ENCODE assay signal across 9 mouse cellular contexts in the genomic region with DNA sequence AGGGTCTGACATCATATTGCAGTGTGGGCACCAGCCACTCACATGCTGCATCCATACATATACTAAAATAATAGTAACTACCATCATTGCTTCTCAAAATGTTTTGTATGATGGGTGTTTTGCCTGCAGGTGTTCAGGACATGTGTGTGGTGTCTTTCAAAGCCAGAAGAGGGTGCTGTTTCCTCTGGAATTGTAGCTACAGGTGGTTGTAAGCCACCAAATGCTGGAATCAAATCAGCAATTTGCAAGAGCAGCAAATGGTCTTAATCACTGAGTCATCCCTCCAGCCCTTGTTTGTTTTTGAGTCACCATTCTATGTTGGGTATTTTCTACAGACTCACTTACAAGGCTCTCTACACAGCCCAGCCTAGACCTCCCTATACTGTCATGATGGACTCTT. TPM values are rescaled to one million over a fixed set of nuclear protein-coding genes. Genes with fewer than 3 reads are reported as not detected.
DNase-seq lines count a peak whose midpoint lies in the region; ATAC-seq and TF ChIP-seq lines count a peak whose summit lies in the region.
"Had no signal": no experiment of that assay in that cellular context is flagged by ENCODE, and none has a peak within 500 bp of the region (broad histone marks: within the 10 kb centered on the region; RNA-seq: fewer than 3 reads in every experiment).

No protein-coding gene starts in this region.

- DNase-seq in cerebellum, postnatal 10 days: peak; percentile 36 to 60
- DNase-seq in cerebellum, adult 11-12 months: no peak
- DNase-seq in thymus, postnatal 0 days (ENCODE audit: low spot score): peak; percentile 53
- no peak for DNase-seq in thymus, postnatal 36 days
- DNase-seq in kidney, adult 9 months: peak; percentile 82
- DNase-seq in stomach, postnatal 0 days (ENCODE audit: low spot score): peak; percentile 54
- DNase-seq in urinary bladder, adult 2 months (ENCODE audit: low spot score): no peak

- ATAC-seq in stomach, postnatal 0 days (ENCODE audit: low FRiP score, low TSS enrichment): peak; percentile 71
- no peak for ATAC-seq in monocyte, adult 5-6 weeks (replicated peaks; ENCODE audit: insufficient number of reproducible peaks, low FRiP score, low TSS enrichment, poor library complexity, severe bottlenecking)

- H3K27me3 ChIP-seq in stomach, postnatal 0 days (ENCODE audit: control insufficient read depth, insufficient read depth, low read length): no peaks in the 10 kb centered on the region
- H3K27me3 ChIP-seq: limb, embryonic 13.5 days had no signal

- H3K36me3 ChIP-seq in stomach, postnatal 0 days (ENCODE audit: control insufficient read depth, insufficient read depth, low read length): peaks cover 6% of the 10 kb centered on the region; the same call in 1 of the 2 replicates

- no peaks in the 10 kb centered on the region for H3K9me3 ChIP-seq in stomach, postnatal 0 days (ENCODE audit: control insufficient read depth, low read length)
- H3K9me3 ChIP-seq: limb, embryonic 13.5 days had no signal

- no peak overlapping the region for H3K27ac ChIP-seq in stomach, postnatal 0 days (replicated peaks)
- H3K27ac ChIP-seq: limb, embryonic 13.5 days had no signal

- H3K9ac ChIP-seq in stomach, postnatal 0 days (ENCODE audit: low read length): no peak overlapping the region
- H3K9ac ChIP-seq: limb, embryonic 13.5 days had no signal

- no peak overlapping the region for H3K4me2 ChIP-seq in stomach, postnatal 0 days (replicated peaks; ENCODE audit: low read depth)
- H3K4me2 ChIP-seq: limb, embryonic 13.5 days had no signal

- TF ChIP-seq EP300 in stomach, postnatal 0 days (optimal IDR thresholded peaks at IDR 0.05): no peak

- peak; percentile 84 for TF ChIP-seq CTCF in stomach, postnatal 0 days (IDR thresholded peaks at IDR 0.05; ENCODE audit: low read depth)

- H3K4me1 ChIP-seq in stomach, postnatal 0 days (replicated peaks; ENCODE audit: control insufficient read depth, insufficient read depth): peaks cover 3% of the 10 kb centered on the region; the same call in 1 of the 2 replicates

- H3K4me3 ChIP-seq in stomach, postnatal 0 days (ENCODE audit: low read depth, low read length): no peak overlapping the region
- H3K4me3 ChIP-seq: limb, embryonic 13.5 days had no signal

RNA-seq across cellular contexts. Expression of a gene that starts 1.8 kb away (rescaled TPM):
- 466 and 483 TPM in 2 replicates for polyA plus RNA-seq in thymus, postnatal 0 days (2015; fragmentation: Nextera tagmentation; extraction: Ambion mirVana)
- 243 and 251 TPM in 2 replicates for polyA plus RNA-seq in stomach, postnatal 0 days (2015; fragmentation: Nextera tagmentation; extraction: Ambion mirVana)
- polyA plus RNA-seq in urinary bladder, adult 2 months (2012; rRNA removed): 242 and 281 TPM in 2 replicates
- total RNA-seq in monocyte, adult 5-6 weeks (2017): 162 to 242 TPM (median 193 TPM) in 3 replicates

RNA-seq across cellular contexts. Expression of a gene that starts 44.3 kb away (rescaled TPM):
- polyA plus RNA-seq in thymus, postnatal 0 days (2015; fragmentation: Nextera tagmentation; extraction: Ambion mirVana): 12.6 and 14.3 TPM in 2 replicates
- polyA plus RNA-seq in stomach, postnatal 0 days (2015; fragmentation: Nextera tagmentation; extraction: Ambion mirVana): 65.9 and 71.9 TPM in 2 replicates
- polyA plus RNA-seq in urinary bladder, adult 2 months (2012; rRNA removed): 83.1 and 85.8 TPM in 2 replicates
- total RNA-seq in monocyte, adult 5-6 weeks (2017): 8.9 to 16.0 TPM (median 14.1 TPM) in 3 replicates

RNA-seq across cellular contexts. Expression of a gene that starts 51.2 kb away (rescaled TPM):
- polyA plus RNA-seq in thymus, postnatal 0 days (2015; fragmentation: Nextera tagmentation; extraction: Ambion mirVana): 10.3 and 12.3 TPM in 2 replicates
- 4.1 and 4.6 TPM in 2 replicates for polyA plus RNA-seq in stomach, postnatal 0 days (2015; fragmentation: Nextera tagmentation; extraction: Ambion mirVana)
- polyA plus RNA-seq in urinary bladder, adult 2 months (2012; rRNA removed): 19.3 and 21.1 TPM in 2 replicates
- 14.4 to 29.8 TPM (median 15.6 TPM) in 3 replicates for total RNA-seq in monocyte, adult 5-6 weeks (2017)

Comparison
In these comparisons a context has a peak if more than half of its experiments do, and no peak if none do; other contexts are left out.
1. DNase-seq: peak in cerebellum, postnatal 10 days (2 of 2), thymus, postnatal 0 days (single experiment), kidney, adult 9 months (single experiment) and stomach, postnatal 0 days (single experiment); none in cerebellum, adult 11-12 months (single experiment), thymus, postnatal 36 days (0 of 2) and urinary bladder, adult 2 months (single experiment).